Mouse (Mus musculus): Measurements from ENCODE around the gene Gm28047. TPM values are rescaled to one million over a fixed set of nuclear protein-coding genes. Genes with fewer than 3 reads are reported as not detected.

Gene Gm28047
- total and polyA plus RNA-seq, 2 experiments from 2014 or later: 0.74 TPM; not detected in 1

DNA sequence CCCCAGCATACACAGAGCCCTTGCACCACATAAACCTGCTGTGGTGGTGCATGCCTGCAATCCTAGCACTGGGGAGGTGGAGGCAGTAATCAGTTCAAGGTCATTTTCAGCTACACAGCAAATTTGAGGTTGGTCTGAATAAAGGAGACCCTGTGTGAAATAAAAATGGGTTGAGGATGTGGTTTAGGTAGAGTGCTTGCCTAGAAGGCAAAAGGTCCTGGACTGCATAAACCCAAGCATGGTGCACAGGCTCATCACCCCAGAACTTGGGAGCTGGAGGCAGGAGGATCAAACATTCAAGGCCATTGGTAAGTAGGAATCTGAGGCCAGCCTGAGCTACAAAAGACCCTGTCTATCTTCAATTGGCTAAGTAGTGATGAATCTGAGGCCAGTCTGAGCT is 117.3 kb downstream of the Gm28047 start:
- Histone ChIP-seq H3K4me3 (ENCODE audit: low read depth, low read length) (no peak overlapping the region), H3K27ac (ENCODE audit: low read depth, low read length) (no peak overlapping the region), H3K4me1 (ENCODE audit: insufficient read depth) (peaks cover 26% of the 10 kb centered on the region), H3K36me3 (ENCODE audit: insufficient read depth) (peaks cover 44% of the 10 kb centered on the region), H3K9me3 (ENCODE audit: low read length) (no peaks in the 10 kb centered on the region), H3K4me2 (ENCODE audit: low read depth) (no peak overlapping the region), H3K27me3 (ENCODE audit: insufficient read depth, low read length) (no peaks in the 10 kb centered on the region), H3K9ac (no peak overlapping the region)
- DNase-seq (no peak), ATAC-seq (no peak)
- no peak for TF ChIP-seq CTCF (IDR thresholded peaks at IDR 0.05; ENCODE audit: low read depth)

DNA sequence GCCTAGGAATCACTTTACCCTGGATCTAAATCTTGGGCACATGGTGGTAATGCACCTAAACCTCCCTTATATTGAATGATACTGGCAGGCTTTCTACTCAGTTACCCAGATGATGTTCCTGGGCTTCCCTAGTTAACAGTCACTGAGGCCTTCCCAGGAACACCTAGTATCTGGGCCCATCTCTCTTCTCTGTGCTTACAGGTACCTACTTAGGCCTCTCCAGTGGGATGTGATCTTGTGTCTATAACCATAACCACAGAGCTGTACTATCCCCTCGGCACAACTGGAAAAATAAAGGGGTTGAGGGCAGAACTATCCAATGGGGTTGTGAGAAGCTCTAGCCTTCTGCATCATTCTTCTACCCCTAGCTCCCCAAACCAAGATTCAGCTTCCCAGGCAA is 118.0 kb downstream of the Gm28047 start:
- Histone ChIP-seq H3K27me3 (ENCODE audit: insufficient read depth, low read length) (no peaks in the 10 kb centered on the region), H3K36me3 (ENCODE audit: insufficient read depth) (peaks cover 51% of the 10 kb centered on the region), H3K9ac (no peak overlapping the region), H3K4me1 (ENCODE audit: insufficient read depth) (peaks cover 26% of the 10 kb centered on the region), H3K27ac (ENCODE audit: low read depth, low read length) (no peak overlapping the region), H3K4me2 (ENCODE audit: low read depth) (no peak overlapping the region), H3K9me3 (ENCODE audit: low read length) (no peaks in the 10 kb centered on the region), H3K4me3 (ENCODE audit: low read depth, low read length) (no peak overlapping the region)
- ATAC-seq (no peak), DNase-seq (no peak)
- 85% methylated on average over 1 of the region's 1 CpGs for WGBS
- TF ChIP-seq CTCF (IDR thresholded peaks at IDR 0.05; ENCODE audit: low read depth): no peak

DNA sequence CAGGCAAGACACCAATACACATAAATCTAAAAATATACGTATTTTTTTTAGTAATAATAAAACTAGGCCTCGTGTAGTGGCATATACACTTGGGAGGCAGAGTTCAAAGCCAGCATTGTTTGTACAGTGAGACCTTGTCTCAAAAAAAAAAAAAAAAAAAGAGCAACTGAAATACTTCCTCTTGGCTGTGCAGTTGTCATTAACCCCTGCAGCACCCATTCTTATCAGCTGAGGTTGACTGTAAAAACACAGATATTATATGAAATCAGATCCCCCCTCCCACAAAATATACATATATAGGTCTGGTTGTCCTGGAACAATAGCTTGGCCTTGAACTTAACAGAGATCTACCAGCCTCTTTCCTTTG is 118.4 kb downstream of the Gm28047 start:
- no peak for TF ChIP-seq CTCF (IDR thresholded peaks at IDR 0.05; ENCODE audit: low read depth)
- DNase-seq: no peak
- no peak for ATAC-seq
- no peak overlapping the region for H3K27ac ChIP-seq (ENCODE audit: low read depth, low read length)
- H3K9me3 ChIP-seq (ENCODE audit: low read length): no peaks in the 10 kb centered on the region
- WGBS: 51% methylated on average over 2 of the region's 2 CpGs
- no peak overlapping the region for H3K4me3 ChIP-seq (ENCODE audit: low read depth, low read length)
- peaks cover 21% of the 10 kb centered on the region for H3K4me1 ChIP-seq (ENCODE audit: insufficient read depth)
- H3K9ac ChIP-seq: no peak overlapping the region
- peaks cover 55% of the 10 kb centered on the region for H3K36me3 ChIP-seq (ENCODE audit: insufficient read depth)
- H3K27me3 ChIP-seq (ENCODE audit: insufficient read depth, low read length): no peaks in the 10 kb centered on the region
- no peak overlapping the region for H3K4me2 ChIP-seq (ENCODE audit: low read depth)

DNA sequence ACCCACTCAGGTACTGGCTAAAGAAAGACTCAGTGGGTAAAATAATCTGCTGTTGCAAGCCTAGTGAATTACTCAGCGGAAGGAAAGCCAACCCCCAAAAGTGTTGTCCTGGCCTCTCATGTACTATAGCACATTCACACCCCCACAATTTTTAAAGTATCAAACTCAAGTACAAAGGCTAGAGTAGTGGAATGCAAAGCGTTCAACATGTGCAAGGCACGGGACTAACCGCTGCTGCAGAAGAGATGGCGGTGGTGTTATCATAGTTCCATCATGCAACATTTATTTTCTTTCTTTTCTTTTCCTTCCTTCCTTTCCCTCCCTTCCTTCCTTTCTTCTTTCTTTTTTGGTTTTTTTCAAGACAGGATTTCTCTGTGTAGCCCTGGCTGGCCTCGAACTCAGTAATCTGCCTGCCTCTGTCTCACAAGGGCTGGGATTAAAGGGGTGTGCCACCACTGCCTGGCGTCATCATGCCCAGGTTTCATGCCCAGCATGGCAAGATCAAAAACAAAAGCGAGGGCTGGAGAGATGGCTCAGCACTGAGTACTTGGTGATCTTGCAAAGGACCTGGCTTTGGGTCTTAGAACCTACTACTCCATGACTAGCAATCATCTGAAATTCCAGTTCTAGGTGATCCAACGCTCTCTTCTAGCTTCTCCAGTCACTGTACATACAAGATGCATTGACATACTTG is 119.0 kb downstream of the Gm28047 start:
- Histone ChIP-seq H3K36me3 (ENCODE audit: insufficient read depth) (peaks cover 61% of the 10 kb centered on the region), H3K4me3 (ENCODE audit: low read depth, low read length) (no peak overlapping the region)
- WGBS: 86% methylated on average over 9 of the region's 9 CpGs

DNA sequence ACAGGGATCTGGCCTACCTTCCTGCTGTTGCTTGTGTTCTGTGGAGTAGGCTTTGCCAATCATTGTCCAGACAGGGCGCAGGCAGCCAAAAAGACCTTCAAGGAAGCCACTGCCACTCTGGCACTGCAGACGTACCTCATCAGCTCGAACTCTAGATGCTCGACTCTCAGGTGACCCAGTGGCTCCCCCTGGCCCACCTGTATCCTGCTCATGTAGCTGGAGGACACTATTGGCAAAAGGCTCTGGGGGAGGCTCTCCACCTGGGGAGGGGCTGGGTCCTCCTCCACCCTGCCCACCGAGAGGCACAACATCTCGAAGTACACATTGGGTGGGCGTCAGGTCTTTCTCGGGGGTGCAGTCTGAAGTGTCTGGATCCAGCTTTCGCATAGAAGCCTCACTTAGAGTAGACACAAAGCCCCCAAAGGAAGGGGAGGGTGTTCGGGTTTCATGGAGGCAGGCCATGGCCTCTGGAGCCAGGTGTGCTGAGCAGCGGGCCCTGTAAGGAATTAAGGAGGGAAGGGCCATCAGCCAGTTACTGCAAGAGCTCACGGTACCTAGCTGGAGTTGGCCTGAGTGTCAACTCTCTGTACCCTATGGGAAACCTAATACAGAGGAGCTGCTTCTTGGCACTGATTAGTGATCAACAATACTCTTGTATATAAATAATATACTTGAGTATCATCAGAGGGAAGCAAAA is 119.6 kb downstream of the Gm28047 start:
- no peak for ATAC-seq
- no peak for DNase-seq
- peaks cover 14% of the 10 kb centered on the region for H3K4me1 ChIP-seq (ENCODE audit: insufficient read depth)
- no peak overlapping the region for H3K27ac ChIP-seq (ENCODE audit: low read depth, low read length)
- no peaks in the 10 kb centered on the region for H3K9me3 ChIP-seq (ENCODE audit: low read length)
- no peak overlapping the region for H3K4me2 ChIP-seq (ENCODE audit: low read depth)
- H3K36me3 ChIP-seq (ENCODE audit: insufficient read depth): peaks cover 68% of the 10 kb centered on the region
- TF ChIP-seq CTCF (IDR thresholded peaks at IDR 0.05; ENCODE audit: low read depth): no peak
- H3K9ac ChIP-seq: no peak overlapping the region
- H3K4me3 ChIP-seq (ENCODE audit: low read depth, low read length): no peak overlapping the region
- 79% methylated on average over 12 of the region's 12 CpGs for WGBS
- no peaks in the 10 kb centered on the region for H3K27me3 ChIP-seq (ENCODE audit: insufficient read depth, low read length)

More for the DNA sequence above, 119.0 kb downstream of the Gm28047 start:
- H3K27me3 ChIP-seq (ENCODE audit: insufficient read depth, low read length): no peaks in the 10 kb centered on the region
- no peaks in the 10 kb centered on the region for H3K9me3 ChIP-seq (ENCODE audit: low read length)
- H3K27ac ChIP-seq (ENCODE audit: low read depth, low read length): no peak overlapping the region
- DNase-seq (no peak), ATAC-seq (no peak)
- H3K9ac ChIP-seq: no peak overlapping the region
- TF ChIP-seq CTCF (IDR thresholded peaks at IDR 0.05; ENCODE audit: low read depth): no peak
- H3K4me1 ChIP-seq (ENCODE audit: insufficient read depth): peaks cover 16% of the 10 kb centered on the region
- H3K4me2 ChIP-seq (ENCODE audit: low read depth): no peak overlapping the region

DNA sequence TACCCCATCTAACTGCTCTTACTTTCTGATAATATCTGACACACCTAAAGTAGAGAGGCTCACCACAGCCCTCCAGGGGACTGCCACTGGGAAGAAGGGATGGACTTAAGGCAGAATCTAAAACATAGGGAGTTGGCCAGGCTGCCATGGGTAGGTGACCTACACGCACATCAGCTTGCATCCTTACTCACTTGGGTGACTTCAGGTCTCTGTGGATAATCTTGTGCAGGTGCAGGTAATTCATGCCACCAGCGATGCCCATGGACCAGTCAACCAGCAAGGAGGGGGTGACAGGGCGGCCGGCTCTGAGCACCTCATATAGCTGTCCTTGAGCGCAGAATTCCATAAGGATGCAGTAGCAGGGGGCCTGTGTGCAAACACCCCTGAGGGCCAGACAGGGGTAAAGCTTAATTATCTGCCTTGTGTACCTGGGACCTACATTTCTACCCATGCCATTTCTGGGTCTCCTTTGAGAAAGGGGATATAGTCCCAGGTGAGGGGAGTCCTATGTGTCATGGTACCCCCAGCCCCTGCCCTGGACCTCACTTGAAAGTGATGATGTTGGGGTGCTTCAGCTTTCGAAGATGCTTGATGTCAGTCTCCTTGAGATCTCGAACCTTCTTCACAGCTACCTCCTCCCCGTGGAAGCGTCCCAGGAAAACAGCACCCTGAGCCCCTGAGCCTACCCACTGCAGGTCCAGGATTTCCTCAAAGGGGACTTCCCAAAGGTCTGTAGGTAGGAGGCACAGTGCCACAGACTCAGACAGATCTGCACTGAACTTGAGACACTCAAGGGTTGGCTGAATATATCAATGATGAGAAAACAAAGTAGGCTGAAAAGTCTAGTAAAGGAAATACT is 120.7 kb downstream of the Gm28047 start:
- Histone ChIP-seq H3K9ac (no peak overlapping the region), H3K4me3 (ENCODE audit: low read depth, low read length) (no peak overlapping the region), H3K4me1 (ENCODE audit: insufficient read depth) (peaks cover 4% of the 10 kb centered on the region; the same call in 1 of the 2 replicates), H3K27me3 (ENCODE audit: insufficient read depth, low read length) (no peaks in the 10 kb centered on the region), H3K27ac (ENCODE audit: low read depth, low read length) (no peak overlapping the region), H3K36me3 (ENCODE audit: insufficient read depth) (peaks cover 76% of the 10 kb centered on the region), H3K9me3 (ENCODE audit: low read length) (no peaks in the 10 kb centered on the region), H3K4me2 (ENCODE audit: low read depth) (no peak overlapping the region)
- no peak for DNase-seq
- TF ChIP-seq CTCF (IDR thresholded peaks at IDR 0.05; ENCODE audit: low read depth): no peak
- no peak for ATAC-seq
- WGBS: 92% methylated on average over 9 of the region's 9 CpGs

DNA sequence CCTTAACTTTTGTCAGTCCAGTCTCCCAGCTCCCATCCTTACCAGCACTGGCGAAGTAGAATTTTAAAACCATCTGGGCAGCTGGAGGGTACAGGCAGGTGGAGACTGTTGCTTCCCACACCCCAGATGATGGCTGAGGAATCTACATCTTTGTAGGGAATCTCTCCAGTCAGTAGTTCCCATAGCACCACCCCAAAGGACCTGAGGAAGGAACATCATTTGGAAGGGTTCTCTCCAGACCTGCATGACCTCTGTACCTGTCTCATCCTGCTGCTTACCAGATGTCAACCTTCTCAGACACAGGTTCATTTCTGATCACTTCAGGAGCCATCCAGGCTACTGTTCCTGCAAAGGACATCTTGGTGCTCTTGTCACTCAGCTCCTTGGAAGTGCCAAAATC is 121.4 kb downstream of the Gm28047 start, which contains the start of gene Gm10337:
Gene Gm10337, plus strand, starts transcription at position 276 of the 400 bp plus-strand sequence.
- Histone ChIP-seq H3K4me2 (ENCODE audit: low read depth) (no peak within 1 kb of the TSS), H3K4me1 (ENCODE audit: insufficient read depth) (no peaks in the 10 kb centered on the region), H3K9ac (no peak within 1 kb of the TSS), H3K27ac (ENCODE audit: low read depth, low read length) (no peak within 1 kb of the TSS), H3K9me3 (ENCODE audit: low read length) (no peaks in the 10 kb centered on the region), H3K27me3 (ENCODE audit: insufficient read depth, low read length) (no peaks in the 10 kb centered on the region), H3K4me3 (ENCODE audit: low read depth, low read length) (no peak within 1 kb of the TSS), H3K36me3 (ENCODE audit: insufficient read depth) (peaks cover 81% of the 10 kb centered on the region)
- TF ChIP-seq CTCF (IDR thresholded peaks at IDR 0.05; ENCODE audit: low read depth): no peak
- no peak for ATAC-seq
- DNase-seq: no peak
- WGBS: 100% methylated on average over 1 of the region's 1 CpGs

All from forebrain, postnatal 0 days (tissue).